Mouse (Mus musculus) liver, adult 2 months (tissue): ENCODE data around the gene Lrch1.

Experiments
- CTCF ChIP-seq: fragments of 200-500 bp; IDR thresholded peaks from 2 replicates; pipeline ENCODE4 v1.5.1; 2011; ENCODE audit warnings: low read depth, low read length, control low read depth
- POLR2A ChIP-seq: fragments of 200-500 bp; IDR thresholded peaks from 2 replicates; pipeline ENCODE4 v1.6.1; 2011; ENCODE audit warnings: low read length, control low read depth; ENCODE audit not compliant: insufficient read depth; ENCODE audit errors: extremely low read depth

- TF ChIP-seq CTCF (no peak), POLR2A (no peak)
Measured at GRCm38 (mm10) chr14:74784243-74784934, 163.3 kb downstream of the Lrch1 start.
